Mouse (Mus musculus): ENCODE measurements around the gene Cyp4f39. TPM values are rescaled to one million over a fixed set of nuclear protein-coding genes. Genes with fewer than 3 reads are reported as not detected.

Gene Cyp4f39
- polyA plus RNA-seq, 1 experiment from 2014 or later, result 1.4 TPM

- Histone ChIP-seq H3K4me2 (no peak overlapping the region), H3K4me1 (replicated peaks) (no peaks in the 10 kb centered on the region), H3K4me3 (no peak overlapping the region), H3K36me3 (no peaks in the 10 kb centered on the region), H3K9ac (no peak overlapping the region), H3K9me3 (no peaks in the 10 kb centered on the region), H3K27ac (no peak overlapping the region), H3K27me3 (0 out of 2 replicates have a peak, but pooled peaks cover 3% of the 10 kb centered on the region)
- 92% methylated on average over 4 of the region's 4 CpGs for WGBS
- ATAC-seq (ENCODE audit: low FRiP score), result no peak
These were observed 15.4 kb upstream of the Cyp4f39 start for GRCm38 (mm10) chr17:32437106-32437505.

GRCm38 (mm10) chr17:32443245-32443644, 9.3 kb upstream of the Cyp4f39 start:
- Histone ChIP-seq H3K27ac (no peak overlapping the region), H3K36me3 (no peaks in the 10 kb centered on the region), H3K9ac (no peak overlapping the region), H3K4me1 (replicated peaks) (no peaks in the 10 kb centered on the region), H3K27me3 (no peaks in the 10 kb centered on the region), H3K4me2 (no peak overlapping the region), H3K9me3 (no peaks in the 10 kb centered on the region), H3K4me3 (no peak overlapping the region)
- WGBS, result 83% methylated on average over 6 of the region's 6 CpGs
- ATAC-seq (ENCODE audit: low FRiP score), result no peak

- Histone ChIP-seq H3K4me1 (replicated peaks) (no peaks in the 10 kb centered on the region), H3K9ac (no peak overlapping the region), H3K36me3 (no peaks in the 10 kb centered on the region), H3K9me3 (no peaks in the 10 kb centered on the region), H3K4me3 (no peak overlapping the region), H3K27ac (no peak overlapping the region), H3K4me2 (no peak overlapping the region), H3K27me3 (no peaks in the 10 kb centered on the region)
- WGBS, result 79% methylated on average over 5 of the region's 5 CpGs
- ATAC-seq (ENCODE audit: low FRiP score), result no peak
These were observed 7.5 kb upstream of the Cyp4f39 start for GRCm38 (mm10) chr17:32445016-32445415.

- ATAC-seq (ENCODE audit: low FRiP score), result no peak
- H3K9me3 ChIP-seq, result no peaks in the 10 kb centered on the region
- no peak overlapping the region for H3K4me2 ChIP-seq
- H3K27ac ChIP-seq, result no peak overlapping the region
- H3K27me3 ChIP-seq, result peaks cover 2% of the 10 kb centered on the region; the same call in 1 of the 2 replicates
- H3K36me3 ChIP-seq, result no peaks in the 10 kb centered on the region
- H3K4me1 ChIP-seq (replicated peaks), result 0 out of 2 replicates have a peak, but pooled peaks cover under 1% of the 10 kb centered on the region
- H3K4me3 ChIP-seq, result no peak overlapping the region
- no peak overlapping the region for H3K9ac ChIP-seq
These were observed 5.3 kb upstream of the Cyp4f39 start for GRCm38 (mm10) chr17:32447195-32447594.

- Histone ChIP-seq H3K9me3 (no peaks in the 10 kb centered on the region), H3K4me1 (replicated peaks) (peaks cover 8% of the 10 kb centered on the region), H3K4me3 (no peak overlapping the region), H3K27ac (no peak overlapping the region), H3K4me2 (no peak overlapping the region), H3K9ac (no peak overlapping the region), H3K36me3 (no peaks in the 10 kb centered on the region), H3K27me3 (peaks cover 19% of the 10 kb centered on the region)
- 96% methylated on average over 1 of the region's 1 CpGs for WGBS
- no peak for ATAC-seq (ENCODE audit: low FRiP score)
These were observed 3.5 kb upstream of the Cyp4f39 start for GRCm38 (mm10) chr17:32449042-32449441.

GRCm38 (mm10) chr17:32450844-32451537, 1.5 kb upstream of the Cyp4f39 start:
- Histone ChIP-seq H3K27ac (no peak overlapping the region), H3K9ac (no peak overlapping the region), H3K36me3 (no peaks in the 10 kb centered on the region), H3K4me1 (replicated peaks) (peaks cover 8% of the 10 kb centered on the region), H3K27me3 (peaks cover 25% of the 10 kb centered on the region), H3K4me2 (no peak overlapping the region), H3K9me3 (no peaks in the 10 kb centered on the region), H3K4me3 (no peak overlapping the region)
- ATAC-seq (ENCODE audit: low FRiP score), result no peak
- WGBS, result 54% methylated on average over 2 of the region's 2 CpGs

GRCm38 (mm10) chr17:32454188-32454587, 1.7 kb downstream of the Cyp4f39 start:
- H3K4me1 ChIP-seq (replicated peaks), result peaks cover 8% of the 10 kb centered on the region
- peaks cover 25% of the 10 kb centered on the region for H3K27me3 ChIP-seq
- no peak overlapping the region for H3K27ac ChIP-seq
- no peaks in the 10 kb centered on the region for H3K9me3 ChIP-seq
- H3K9ac ChIP-seq, result no peak overlapping the region
- H3K36me3 ChIP-seq, result no peaks in the 10 kb centered on the region
- no peak overlapping the region for H3K4me3 ChIP-seq
- 70% methylated on average over 4 of the region's 4 CpGs for WGBS
- no peak overlapping the region for H3K4me2 ChIP-seq
- ATAC-seq (ENCODE audit: low FRiP score), result no peak

- no peak for ATAC-seq (ENCODE audit: low FRiP score)
- no peak overlapping the region for H3K9ac ChIP-seq
- H3K27me3 ChIP-seq, result peaks cover 25% of the 10 kb centered on the region
- H3K27ac ChIP-seq, result no peak overlapping the region
- H3K9me3 ChIP-seq, result no peaks in the 10 kb centered on the region
- peaks cover 8% of the 10 kb centered on the region for H3K4me1 ChIP-seq (replicated peaks)
- H3K4me2 ChIP-seq, result no peak overlapping the region
- H3K36me3 ChIP-seq, result no peaks in the 10 kb centered on the region
- H3K4me3 ChIP-seq, result no peak overlapping the region
- 64% methylated on average over 2 of the region's 2 CpGs for WGBS
These were observed 2.5 kb downstream of the Cyp4f39 start for GRCm38 (mm10) chr17:32454997-32455396.

- Histone ChIP-seq H3K9me3 (no peaks in the 10 kb centered on the region), H3K27me3 (no peaks in the 10 kb centered on the region), H3K27ac (no peak overlapping the region), H3K9ac (no peak overlapping the region), H3K4me2 (no peak overlapping the region), H3K4me1 (replicated peaks) (no peaks in the 10 kb centered on the region), H3K36me3 (no peaks in the 10 kb centered on the region), H3K4me3 (no peak overlapping the region)
- ATAC-seq (ENCODE audit: low FRiP score), result no peak
- WGBS, result 51% methylated on average over 7 of the region's 7 CpGs
These were observed 16.0 kb downstream of the Cyp4f39 start for GRCm38 (mm10) chr17:32468494-32468893.

- WGBS, result 88% methylated on average over 4 of the region's 4 CpGs
- Histone ChIP-seq H3K9ac (no peak overlapping the region), H3K4me3 (no peak overlapping the region), H3K4me2 (no peak overlapping the region), H3K27me3 (no peaks in the 10 kb centered on the region), H3K4me1 (replicated peaks) (no peaks in the 10 kb centered on the region), H3K9me3 (no peaks in the 10 kb centered on the region), H3K27ac (no peak overlapping the region), H3K36me3 (no peaks in the 10 kb centered on the region)
- no peak for ATAC-seq (ENCODE audit: low FRiP score)
These were observed 18.3 kb downstream of the Cyp4f39 start for GRCm38 (mm10) chr17:32470795-32471194.

- Histone ChIP-seq H3K4me3 (no peak overlapping the region), H3K9ac (no peak overlapping the region), H3K27me3 (0 out of 2 replicates have a peak, but pooled peaks cover 2% of the 10 kb centered on the region), H3K9me3 (no peaks in the 10 kb centered on the region), H3K4me2 (no peak overlapping the region), H3K36me3 (no peaks in the 10 kb centered on the region), H3K4me1 (replicated peaks) (no peaks in the 10 kb centered on the region), H3K27ac (no peak overlapping the region)
- no peak for ATAC-seq (ENCODE audit: low FRiP score)
- WGBS, result 72% methylated on average over 7 of the region's 7 CpGs
These were observed 19.7 kb downstream of the Cyp4f39 start for GRCm38 (mm10) chr17:32472176-32472575.

- Histone ChIP-seq H3K27me3 (0 out of 2 replicates have a peak, but pooled peaks cover 2% of the 10 kb centered on the region), H3K9me3 (no peaks in the 10 kb centered on the region), H3K4me1 (replicated peaks) (no peaks in the 10 kb centered on the region), H3K36me3 (no peaks in the 10 kb centered on the region), H3K4me2 (no peak overlapping the region), H3K4me3 (no peak overlapping the region), H3K27ac (no peak overlapping the region), H3K9ac (no peak overlapping the region)
- no peak for ATAC-seq (ENCODE audit: low FRiP score)
- WGBS, result 91% methylated on average over 5 of the region's 5 CpGs
These were observed 22.5 kb downstream of the Cyp4f39 start for GRCm38 (mm10) chr17:32474954-32475560.

GRCm38 (mm10) chr17:32477204-32477603, 24.7 kb downstream of the Cyp4f39 start:
- 94% methylated on average over 1 of the region's 1 CpGs for WGBS
- Histone ChIP-seq H3K4me3 (no peak overlapping the region), H3K9ac (no peak overlapping the region), H3K4me2 (no peak overlapping the region), H3K4me1 (replicated peaks) (no peaks in the 10 kb centered on the region), H3K27ac (no peak overlapping the region), H3K9me3 (no peaks in the 10 kb centered on the region), H3K36me3 (no peaks in the 10 kb centered on the region), H3K27me3 (0 out of 2 replicates have a peak, but pooled peaks cover 20% of the 10 kb centered on the region)
- no peak for ATAC-seq (ENCODE audit: low FRiP score)
